Mouse (Mus musculus): ENCODE measurements at regions not wholly inside any gene's neighbourhood (a gene's known extent, or its start where the extent isn't known, plus 50 kb on each side); places are given as distances from the start of the nearest gene placed in this dataset.

- no peak for DNase-seq (ENCODE audit: low spot score in 2 of 2)
These were observed 73.6 kb upstream of the Slc45a1 start for GRCm38 (mm10) chr4:150725443-150726135.

- DNase-seq (ENCODE audit: low spot score in 2 of 2) = no peak
These were observed 72.8 kb upstream of the Slc45a1 start for GRCm38 (mm10) chr4:150724823-150725222.

- DNase-seq (ENCODE audit: low spot score in 2 of 2) = no peak
These were observed 69.8 kb upstream of the Slc45a1 start for GRCm38 (mm10) chr4:150721619-150722283.

GRCm38 (mm10) chr4:150717866-150718265 is 65.9 kb upstream of the Slc45a1 start:
- no peak for DNase-seq (ENCODE audit: low spot score in 2 of 2)

- no peak for DNase-seq (ENCODE audit: low spot score in 2 of 2)
These were observed 63.1 kb upstream of the Slc45a1 start for GRCm38 (mm10) chr4:150715051-150715450.

- DNase-seq (ENCODE audit: low spot score in 2 of 2) = no peak
These were observed 61.3 kb upstream of the Slc45a1 start for GRCm38 (mm10) chr4:150713291-150713690.

- DNase-seq (ENCODE audit: low spot score in 2 of 2) = no peak
These were observed 60.9 kb upstream of the Slc45a1 start for GRCm38 (mm10) chr4:150712856-150713255.

GRCm38 (mm10) chr4:150711646-150712045 is 59.7 kb upstream of the Slc45a1 start:
- no peak for DNase-seq (ENCODE audit: low spot score in 2 of 2)

GRCm38 (mm10) chr4:150709391-150710130 is 57.6 kb upstream of the Slc45a1 start:
- no peak for DNase-seq (ENCODE audit: low spot score in 2 of 2)

- DNase-seq (ENCODE audit: low spot score in 2 of 2) = no peak
These were observed 56.6 kb upstream of the Slc45a1 start for GRCm38 (mm10) chr4:150708572-150708984.

GRCm38 (mm10) chr4:150707725-150708571 is 56.0 kb upstream of the Slc45a1 start:
- DNase-seq (ENCODE audit: low spot score in 2 of 2) = no peak

- DNase-seq (ENCODE audit: low spot score in 2 of 2) = no peak
These were observed 55.1 kb upstream of the Slc45a1 start for GRCm38 (mm10) chr4:150706793-150707724.

- DNase-seq (ENCODE audit: low spot score in 2 of 2) = no peak
These were observed 54.3 kb upstream of the Slc45a1 start for GRCm38 (mm10) chr4:150706291-150706690.

GRCm38 (mm10) chr4:150703266-150703665 is 51.3 kb upstream of the Slc45a1 start:
- DNase-seq (ENCODE audit: low spot score in 2 of 2) = no peak
